Mouse (Mus musculus) MEL (cell line): Measurements from ENCODE around the gene Nt5c2. TPM values are rescaled to one million over a fixed set of nuclear protein-coding genes. Genes with fewer than 3 reads are reported as not detected.
A peak's percentile ranks its signal among the peaks of the same experiment; 100 is the strongest.

Experiments
- DNase-seq: peaks from one replicate; pipeline ENCODE4 v3.0.0; 2011; ENCODE audit warnings: low read depth, low spot score
- H3K27ac ChIP-seq: 2 replicates; pipeline ENCODE4 v1.5.1; 2012; ENCODE audit warnings: low read depth, mild to moderate bottlenecking, control low read depth, low read length, moderate library complexity; ENCODE audit not compliant: control insufficient read depth
- H3K27me3 ChIP-seq, 2 experiments: fragments of 150-350 bp in 1 of 2; sonication (generic) in 1 of 2; 2 replicates each; pipeline ENCODE4 v1.6.1; 2012; ENCODE audit warnings: low read length in 2 of 2, mild to moderate bottlenecking in 2 of 2, improper control_type of control experiment in 1 of 2, moderate library complexity in 1 of 2; ENCODE audit not compliant: insufficient read depth in 2 of 2, control insufficient read depth in 1 of 2
- H3K36me3 ChIP-seq, 2 experiments: 2 replicates each; pipeline ENCODE4 v1.6.1; 2012 to 2014; ENCODE audit warnings: low read length in 2 of 2, improper control_type of control experiment in 1 of 2, inconsistent platforms in 1 of 2, mild to moderate bottlenecking in 1 of 2; ENCODE audit not compliant: insufficient read depth in 2 of 2, control insufficient read depth in 1 of 2
- H3K4me1 ChIP-seq, 2 experiments: fragments of 150-350 bp in 1 of 2; sonication (generic) in 1 of 2; 2 replicates each; pipeline ENCODE4 v1.6.1; 2012; ENCODE audit warnings: low read length in 2 of 2, improper control_type of control experiment in 1 of 2, mild to moderate bottlenecking in 1 of 2; ENCODE audit not compliant: insufficient read depth in 2 of 2, control insufficient read depth in 1 of 2
- H3K4me3 ChIP-seq, 2 experiments: fragments of 150-350 bp in 1 of 2; sonication (generic) in 1 of 2; 2 replicates each; pipeline ENCODE4 v1.5.1; 2012; ENCODE audit warnings: low read depth in 2 of 2, low read length in 2 of 2, mild to moderate bottlenecking in 2 of 2, moderate library complexity in 2 of 2, control low read depth in 1 of 2, improper control_type of control experiment in 1 of 2; ENCODE audit not compliant: control insufficient read depth in 1 of 2, insufficient read depth in 1 of 2
- H3K79me2 ChIP-seq: 2 replicates; pipeline ENCODE4 v1.6.1; 2012; ENCODE audit warnings: mild to moderate bottlenecking, low read length, moderate library complexity; ENCODE audit not compliant: control insufficient read depth, poor library complexity, insufficient read depth
- H3K9ac ChIP-seq: 2 replicates; pipeline ENCODE4 v1.6.1; 2012; ENCODE audit warnings: low read depth, mild to moderate bottlenecking, control low read depth, low read length, moderate library complexity; ENCODE audit not compliant: control insufficient read depth, poor library complexity, severe bottlenecking
- H3K9me3 ChIP-seq: fragments of 150-350 bp; sonication (generic); replicated peaks from 2 replicates; pipeline ENCODE4 v1.6.1; 2012; ENCODE audit warnings: mild to moderate bottlenecking, low read length, improper control_type of control experiment, moderate library complexity; ENCODE audit not compliant: insufficient read depth
- BHLHE40 ChIP-seq: IDR thresholded peaks from 2 replicates; pipeline ENCODE4 v1.6.1; 2012; ENCODE audit warnings: low read depth, mild to moderate bottlenecking, inconsistent platforms, low read length, improper control_type of control experiment, borderline replicate concordance
- CTCF ChIP-seq, 3 experiments: IDR thresholded peaks in 2 of 3; conservative IDR thresholded peaks in 1 of 3; 2 replicates each; pipeline ENCODE4 v1.5.1; 2011 to 2012; ENCODE audit warnings: low read length in 3 of 3, low read depth in 2 of 3, mild to moderate bottlenecking in 2 of 3, improper control_type of control experiment in 1 of 3, inconsistent platforms in 1 of 3, mixed read lengths in 1 of 3, moderate library complexity in 1 of 3; ENCODE audit not compliant: control insufficient read depth in 1 of 3, insufficient read depth in 1 of 3, poor library complexity in 1 of 3, severe bottlenecking in 1 of 3
- E2F4 ChIP-seq: IDR thresholded peaks from 2 replicates; pipeline ENCODE4 v1.6.1; 2011; ENCODE audit warnings: low read depth, low read length, improper control_type of control experiment, borderline replicate concordance
- ELF1 ChIP-seq: IDR thresholded peaks from 2 replicates; pipeline ENCODE4 v1.6.1; 2014; ENCODE audit warnings: low read depth, mild to moderate bottlenecking, inconsistent platforms, low read length, improper control_type of control experiment, moderate library complexity
- EP300 ChIP-seq, 2 experiments: IDR thresholded peaks; 2 replicates each; pipeline ENCODE4 v1.6.1; 2011; ENCODE audit warnings: improper control_type of control experiment in 2 of 2, low read length in 2 of 2, low read depth in 1 of 2, mild to moderate bottlenecking in 1 of 2
- ETS1 ChIP-seq: IDR thresholded peaks from 2 replicates; pipeline ENCODE4 v1.6.1; 2012; ENCODE audit warnings: low read depth, mild to moderate bottlenecking, inconsistent platforms, low read length, improper control_type of control experiment, moderate library complexity
- GABPA ChIP-seq: IDR thresholded peaks from 2 replicates; pipeline ENCODE4 v1.6.1; 2012; ENCODE audit warnings: low read depth, mild to moderate bottlenecking, inconsistent platforms, low read length, improper control_type of control experiment, moderate library complexity
- GATA1 ChIP-seq: IDR thresholded peaks from 2 replicates; pipeline ENCODE4 v1.6.1; 2011; ENCODE audit warnings: low read depth, low read length, improper control_type of control experiment
- HCFC1 ChIP-seq: IDR thresholded peaks from 2 replicates; pipeline ENCODE4 v1.6.1; 2012; ENCODE audit warnings: low read depth, mild to moderate bottlenecking, inconsistent platforms, low read length, improper control_type of control experiment, moderate library complexity
- JUND ChIP-seq: IDR thresholded peaks from 2 replicates; pipeline ENCODE4 v1.6.1; 2011; ENCODE audit warnings: low read depth, mild to moderate bottlenecking, improper control_type of control experiment, low read length
- KAT2A ChIP-seq: conservative IDR thresholded peaks from 2 replicates; pipeline ENCODE4 v1.6.1; 2012; ENCODE audit warnings: low read depth, low read length, improper control_type of control experiment, inconsistent platforms
- MAFK ChIP-seq: IDR thresholded peaks from 2 replicates; pipeline ENCODE4 v1.6.1; 2011; ENCODE audit warnings: low read depth, mild to moderate bottlenecking, low read length, improper control_type of control experiment, borderline replicate concordance
- MAZ ChIP-seq: IDR thresholded peaks from 2 replicates; pipeline ENCODE4 v1.6.1; 2012; ENCODE audit warnings: low read depth, mild to moderate bottlenecking, inconsistent platforms, low read length, improper control_type of control experiment
- MEF2A ChIP-seq: IDR thresholded peaks from 2 replicates; pipeline ENCODE4 v1.6.1; 2014; ENCODE audit warnings: low read depth, mild to moderate bottlenecking, inconsistent platforms, low read length, improper control_type of control experiment; ENCODE audit not compliant: poor library complexity, insufficient replicate concordance, severe bottlenecking; ENCODE audit errors: extremely low read depth
- MXI1 ChIP-seq: IDR thresholded peaks from 2 replicates; pipeline ENCODE4 v1.6.1; 2011; ENCODE audit warnings: mild to moderate bottlenecking, low read depth, low read length, improper control_type of control experiment
- MYB ChIP-seq: IDR thresholded peaks from 2 replicates; pipeline ENCODE4 v1.6.1; 2011; ENCODE audit warnings: mild to moderate bottlenecking, low read depth, low read length, improper control_type of control experiment
- MYC ChIP-seq: IDR thresholded peaks from 2 replicates; pipeline ENCODE4 v1.6.1; 2011; ENCODE audit warnings: low read depth, mild to moderate bottlenecking, low read length, improper control_type of control experiment, moderate library complexity
- NELFE ChIP-seq: IDR thresholded peaks from 2 replicates; pipeline ENCODE4 v1.6.1; 2011; ENCODE audit warnings: low read depth, low read length, improper control_type of control experiment
- POLR2A ChIP-seq, 2 experiments: IDR thresholded peaks; 2 replicates each; pipeline ENCODE4 v1.6.1; 2011 to 2012; ENCODE audit warnings: low read length in 2 of 2, mild to moderate bottlenecking in 2 of 2, control low read depth in 1 of 2, improper control_type of control experiment in 1 of 2, low read depth in 1 of 2, moderate library complexity in 1 of 2; ENCODE audit not compliant: control insufficient read depth in 1 of 2, insufficient read depth in 1 of 2, poor library complexity in 1 of 2
- POLR2AphosphoS2 ChIP-seq: IDR thresholded peaks from 2 replicates; pipeline ENCODE4 v1.6.1; 2011; ENCODE audit warnings: low read length, improper control_type of control experiment
- RAD21 ChIP-seq: IDR thresholded peaks from 2 replicates; pipeline ENCODE4 v1.6.1; 2011; ENCODE audit warnings: mild to moderate bottlenecking, low read depth, low read length, improper control_type of control experiment
- RCOR1 ChIP-seq: IDR thresholded peaks from 2 replicates; pipeline ENCODE4 v1.6.1; 2012; ENCODE audit warnings: low read depth, mild to moderate bottlenecking, inconsistent platforms, low read length, improper control_type of control experiment
- SMC3 ChIP-seq: IDR thresholded peaks from 2 replicates; pipeline ENCODE4 v1.6.1; 2011; ENCODE audit warnings: low read depth, low read length, improper control_type of control experiment
- TAL1 ChIP-seq: IDR thresholded peaks from 2 replicates; pipeline ENCODE4 v1.6.1; 2012; ENCODE audit warnings: mild to moderate bottlenecking, inconsistent platforms, low read length, moderate library complexity, mixed read lengths
- TCF12 ChIP-seq: IDR thresholded peaks from 2 replicates; pipeline ENCODE4 v1.6.1; 2014; ENCODE audit warnings: low read depth, mild to moderate bottlenecking, inconsistent platforms, low read length, improper control_type of control experiment, moderate library complexity
- UBTF ChIP-seq: IDR thresholded peaks from 2 replicates; pipeline ENCODE4 v1.6.1; 2012; ENCODE audit warnings: low read depth, mild to moderate bottlenecking, inconsistent platforms, low read length, improper control_type of control experiment, moderate library complexity, borderline replicate concordance; ENCODE audit not compliant: insufficient read depth
- USF2 ChIP-seq, 2 experiments: IDR thresholded peaks; 2 replicates each; pipeline ENCODE4 v1.6.1; 2011 to 2012; ENCODE audit warnings: improper control_type of control experiment in 2 of 2, low read length in 2 of 2, borderline replicate concordance in 1 of 2, inconsistent platforms in 1 of 2, low read depth in 1 of 2, mild to moderate bottlenecking in 1 of 2; ENCODE audit not compliant: insufficient read depth in 1 of 2
- ZC3H11A ChIP-seq: IDR thresholded peaks from 2 replicates; pipeline ENCODE4 v1.6.1; 2012; ENCODE audit warnings: low read depth, mild to moderate bottlenecking, inconsistent platforms, low read length, improper control_type of control experiment
- ZKSCAN1 ChIP-seq: IDR thresholded peaks from 2 replicates; pipeline ENCODE4 v1.6.1; 2012; ENCODE audit warnings: low read depth, mild to moderate bottlenecking, inconsistent platforms, low read length, improper control_type of control experiment, moderate library complexity
- ZMIZ1 ChIP-seq: IDR thresholded peaks from 2 replicates; pipeline ENCODE4 v1.6.1; 2012; ENCODE audit warnings: low read depth, mild to moderate bottlenecking, inconsistent platforms, low read length, improper control_type of control experiment, moderate library complexity
- ZNF384 ChIP-seq: IDR thresholded peaks from 2 replicates; pipeline ENCODE4 v1.6.1; 2012; ENCODE audit warnings: low read depth, mild to moderate bottlenecking, inconsistent platforms, low read length, improper control_type of control experiment
- polyA plus RNA-seq, 2 experiments: library from polyadenylated mRNA; stranded (reverse) in 1 of 2; unstranded in 1 of 2; fragments of >175 nt in 1 of 2; fragments of >200 nt in 1 of 2; gene quantifications; 2 replicates each; pipeline versions ENCODE4 v1.2.1 to v1.2.4; 2012; ENCODE audit warnings: low replicate concordance in 2 of 2, low read depth in 1 of 2; ENCODE audit not compliant: insufficient read length in 2 of 2, insufficient read depth in 1 of 2, missing spikeins in 1 of 2
- total RNA-seq: library from RNA; depleted of rRNA; stranded (reverse); fragments of 300-350 nt; gene quantifications from 2 replicates; pipeline ENCODE4 v1.2.3, GENCODE M21; 2012

Nt5c2 gene
- total and polyA plus RNA-seq, 3 experiments, result 64.6 to 455 (median 147) TPM

- Histone ChIP-seq H3K79me2 (no peaks in the 10 kb centered on the region), H3K27me3 (no peaks in the 10 kb centered on the region), H3K4me1 (no peaks in the 10 kb centered on the region), H3K27ac (no peak overlapping the region), H3K36me3 (no peaks in the 10 kb centered on the region), H3K9me3 (no peaks in the 10 kb centered on the region), H3K9ac (no peak overlapping the region), H3K4me3 (no peak overlapping the region)
- TF ChIP-seq RAD21 (no peak), POLR2A (IDR thresholded peaks at IDR 0.05; ENCODE audit: control insufficient read depth in 1 of 2, insufficient read depth in 1 of 2, low read depth in 1 of 2, low read length in 2 of 2, poor library complexity in 1 of 2) (no peak), KAT2A (no peak), BHLHE40 (no peak), ETS1 (no peak), POLR2AphosphoS2 (no peak), TCF12 (no peak), MYC (no peak), EP300 (IDR thresholded peaks at IDR 0.05; ENCODE audit: low read depth in 1 of 2, low read length in 2 of 2) (no peak), ELF1 (no peak), MYB (no peak), UBTF (no peak), E2F4 (no peak), GABPA (no peak), MXI1 (no peak), CTCF (IDR thresholded peaks at IDR 0.05 in 2 of 3, conservative IDR thresholded peaks at IDR 0.05 in 1 of 3; ENCODE audit: control insufficient read depth in 1 of 3, insufficient read depth in 1 of 3, low read depth in 2 of 3, low read length in 3 of 3, poor library complexity in 1 of 3, severe bottlenecking in 1 of 3) (no peak), MAFK (no peak), ZMIZ1 (no peak), ZC3H11A (no peak)
- DNase-seq, result no peak
These were observed 137.1 kb downstream of the Nt5c2 start for GRCm38 (mm10) chr19:46877886-46878285.

- Histone ChIP-seq H3K79me2 (no peaks in the 10 kb centered on the region), H3K27ac (no peak overlapping the region), H3K4me3 (no peak overlapping the region), H3K9ac (no peak overlapping the region), H3K27me3 (no peaks in the 10 kb centered on the region), H3K4me1 (no peaks in the 10 kb centered on the region), H3K36me3 (no peaks in the 10 kb centered on the region), H3K9me3 (no peaks in the 10 kb centered on the region)
- peak; percentile 92 for DNase-seq
- TF ChIP-seq TCF12 (peak; percentile 19; the same call in 1 of the 2 replicates), KAT2A (no peak), RAD21 (peak; percentile 96), ZC3H11A (peak; percentile 99), SMC3 (peak; percentile 100), MAZ (peak; percentile 73; the same call in 1 of the 2 replicates), GATA1 (no peak), USF2 (IDR thresholded peaks at IDR 0.05; ENCODE audit: borderline replicate concordance in 1 of 2, insufficient read depth in 1 of 2, low read depth in 1 of 2, low read length in 2 of 2) (no peak), MEF2A (no peak), ZNF384 (peak; percentile 52; the same call in 1 of the 2 replicates), TAL1 (no peak), GABPA (no peak), RCOR1 (no peak), NELFE (no peak), BHLHE40 (0 out of 2 replicates have a peak, but pooled peaks have one; percentile 23), JUND (no peak), MXI1 (peak; percentile 27; the same call in 1 of the 2 replicates), HCFC1 (no peak), ZKSCAN1 (no peak), POLR2AphosphoS2 (no peak)
These were observed 139.2 kb downstream of the Nt5c2 start for GRCm38 (mm10) chr19:46875790-46876189.
